In the genomic region with DNA sequence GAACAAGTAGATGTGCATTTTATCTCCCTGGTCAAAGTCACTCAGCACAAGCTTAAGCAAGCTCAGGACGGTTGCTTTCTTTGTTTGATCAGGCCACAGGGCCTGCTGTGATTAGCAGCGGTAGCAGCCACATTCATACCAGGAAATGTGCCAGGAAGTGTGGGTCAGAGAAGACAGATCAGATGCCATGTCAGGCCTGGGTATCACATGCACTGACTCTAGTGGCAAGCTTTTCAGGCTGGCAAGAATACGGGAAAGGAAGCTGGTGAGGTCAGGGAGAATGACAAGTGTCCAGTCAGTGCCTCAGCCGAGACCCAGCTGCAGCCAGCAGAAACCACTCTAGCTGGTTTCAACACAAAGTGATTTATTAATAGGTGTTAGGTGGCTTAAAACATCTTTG, we compare ENCODE assay signal across 13 mouse cellular contexts.
A peak's percentile ranks its signal among the peaks of the same experiment; 100 is the strongest.
DNase-seq lines count a peak whose midpoint lies in the region; ATAC-seq lines count a peak whose summit lies in the region.
"Had no signal": no experiment of that assay in that cellular context is flagged by ENCODE, and none has a peak within 500 bp of the region (broad histone marks: within the 10 kb centered on the region; RNA-seq: fewer than 3 reads in every experiment).

No protein-coding gene starts in this region.

- H3K4me2 ChIP-seq in heart, embryonic 16.5 days (ENCODE audit: low read depth, low read length), result no peak overlapping the region
- H3K4me2 ChIP-seq: liver, embryonic 11.5 days had no signal

- DNase-seq in left cerebral cortex, postnatal 4 days, result peak; percentile 13
- no peak for DNase-seq in left cerebral cortex, postnatal 36 days (ENCODE audit: low spot score in 2 of 2)
- peak; percentile 41 for DNase-seq in gastrocnemius, postnatal 10 days
- DNase-seq in yolk sac, embryonic 10.5 days (ENCODE audit: low spot score), result peak; percentile 51
- DNase-seq in right cerebral cortex, postnatal 36 days (ENCODE audit: low spot score in 2 of 2), result no peak
- no peak for DNase-seq in spleen, postnatal 14 days (ENCODE audit: low spot score in 2 of 2)
- DNase-seq: layer of hippocampus, adult 9-11 months had no signal

- no peaks in the 10 kb centered on the region for H3K27me3 ChIP-seq in heart, embryonic 16.5 days (ENCODE audit: control insufficient read depth, insufficient read depth, low read length)

- 22% methylated on average over 4 of the region's 4 CpGs for WGBS in heart, embryonic 16.5 days

- H3K9ac ChIP-seq in heart, embryonic 16.5 days (ENCODE audit: low read length), result no peak overlapping the region

- peak; percentile 28; the same call in 1 of the 2 replicates for ATAC-seq in heart, embryonic 16.5 days (replicated peaks; ENCODE audit: extremely low read depth, insufficient read depth, low FRiP score)
- ATAC-seq: forebrain, embryonic 14.5 days; lung, postnatal 0 days had no signal

- H3K36me3 ChIP-seq in heart, embryonic 16.5 days (ENCODE audit: control insufficient read depth, insufficient read depth), result no peaks in the 10 kb centered on the region
- H3K36me3 ChIP-seq: midbrain, embryonic 10.5 days had no signal

- H3K4me3 ChIP-seq in heart, embryonic 16.5 days (ENCODE audit: low read length), result no peak overlapping the region
- H3K4me3 ChIP-seq: midbrain, embryonic 10.5 days had no signal

- H3K27ac ChIP-seq in heart, embryonic 16.5 days (ENCODE audit: low read length), result peak overlapping the region; percentile 56
- H3K27ac ChIP-seq: kidney, postnatal 0 days; midbrain, embryonic 10.5 days had no signal

- H3K4me1 ChIP-seq in heart, embryonic 16.5 days (ENCODE audit: control insufficient read depth, insufficient read depth, low read length), result peaks cover 17% of the 10 kb centered on the region
- H3K4me1 ChIP-seq: midbrain, embryonic 10.5 days had no signal

- intact Hi-C loops in left cerebral cortex, postnatal 4 days (cut with DNase I), result no loop called here
- intact Hi-C loops in left cerebral cortex, postnatal 36 days (cut with DNase I), result loop anchor here (5.0 kb wide), 1 partner anchor 1304 kb away; no protein-coding TSS in a partner anchor

- H3K9me3 ChIP-seq in heart, embryonic 16.5 days (replicated peaks; ENCODE audit: control insufficient read depth, low read length), result no peaks in the 10 kb centered on the region
- H3K9me3 ChIP-seq: midbrain, embryonic 10.5 days had no signal

Comparison
In these comparisons a context has a peak if more than half of its experiments do, and no peak if none do; other contexts are left out.
1. DNase-seq: peak in left cerebral cortex, postnatal 4 days (single experiment), gastrocnemius, postnatal 10 days (single experiment) and yolk sac, embryonic 10.5 days (single experiment); none in left cerebral cortex, postnatal 36 days (0 of 2), right cerebral cortex, postnatal 36 days (0 of 2) and spleen, postnatal 14 days (0 of 2).